Mouse (Mus musculus) leukemia stem cell, adult 10-12 weeks (primary cell): ENCODE measurements around the gene Iqca. TPM values are rescaled to one million over a fixed set of nuclear protein-coding genes. Genes with fewer than 3 reads are reported as not detected.

Experiments used
- polyA plus RNA-seq: library from polyadenylated mRNA; stranded (reverse); fragments of >175 nt; gene quantifications from 2 replicates; pipeline ENCODE4 v1.2.3, GENCODE M21; 2012; ENCODE audit warnings: low replicate concordance

The Iqca gene
- polyA plus RNA-seq, result not detected in 2 replicates

DNA sequence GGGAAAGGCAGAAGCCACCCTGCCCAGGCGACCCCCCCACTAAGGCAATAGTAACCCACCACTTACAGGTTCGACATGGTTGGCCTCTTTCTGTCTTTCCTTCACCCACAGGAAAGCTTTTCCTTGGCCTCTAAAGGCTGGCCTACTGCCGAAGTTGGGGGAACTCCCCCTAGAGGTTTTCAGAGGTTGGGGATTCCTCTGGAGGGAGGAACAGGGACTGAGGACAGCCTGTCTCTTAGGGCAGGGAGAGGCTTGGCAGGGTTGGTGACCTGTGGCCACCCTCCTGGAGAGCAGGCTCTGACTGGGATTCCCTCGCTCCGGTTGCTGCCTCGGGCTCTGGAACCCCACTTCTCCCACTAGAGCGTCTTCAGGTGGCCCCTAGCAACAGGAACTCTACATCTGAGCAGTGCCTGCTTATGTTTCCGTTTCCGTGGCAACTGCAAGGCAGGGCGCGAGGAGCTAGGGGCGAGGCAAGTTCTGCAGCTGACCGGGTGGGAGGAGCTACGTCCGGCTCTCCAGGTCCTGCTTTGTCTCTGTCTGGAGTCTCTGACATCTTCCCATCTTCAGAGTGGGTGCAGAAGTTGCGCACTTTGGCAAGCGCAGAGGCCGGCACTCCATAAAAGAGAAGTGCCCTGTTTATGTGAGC, at the start of gene Iqca:
TSS of gene Iqca (minus strand) at position 303 of the 646 bp plus-strand sequence.

DNA sequence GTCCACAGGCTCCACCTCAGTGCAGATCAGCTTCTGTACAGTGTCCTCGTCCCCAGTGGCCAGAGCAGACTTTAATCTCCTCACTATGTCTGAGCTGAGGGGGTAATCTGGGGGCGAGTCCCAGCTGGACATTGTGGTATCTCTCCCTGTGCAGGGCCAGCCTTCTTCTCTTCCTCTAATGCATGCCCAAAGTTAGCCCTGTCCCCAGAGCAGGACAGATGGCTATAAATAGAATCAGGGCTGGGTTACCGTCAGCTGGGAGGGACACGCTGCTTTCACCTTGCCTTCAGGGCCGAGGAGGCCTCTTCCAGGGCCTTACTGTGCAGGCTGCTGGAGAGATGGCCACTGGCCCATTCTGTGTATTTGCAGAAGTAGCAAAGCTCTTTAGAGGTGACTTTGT, 138.8 kb downstream of the Iqca start, which contains the start of gene Asb18:
TSS of gene Asb18 (minus strand) at position 221 of the 400 bp plus-strand sequence.

Other genes with a start within 250 kb of the Iqca start
- 0.18 and 0.24 TPM in 2 replicates for gene Gbx2, start 222.2 kb downstream of the Iqca start, polyA plus RNA-seq
- not detected in 2 replicates for gene Asb18, start 138.7 kb downstream of the Iqca start, polyA plus RNA-seq
- 0.06 and 0.38 TPM in 2 replicates for gene Ackr3, start 50.6 kb upstream of the Iqca start, polyA plus RNA-seq